Mouse (Mus musculus): Measurements from ENCODE around the gene Vmac. TPM values are rescaled to one million over a fixed set of nuclear protein-coding genes. Genes with fewer than 3 reads are reported as not detected.

The Vmac gene
- polyA plus RNA-seq, 1 experiment from 2014 or later: 21.3 TPM

- Histone ChIP-seq H3K4me3 (peak within 1 kb of the TSS; percentile 59), H3K4me2 (replicated peaks) (peak within 1 kb of the TSS; percentile 98), H3K4me1 (peaks cover 62% of the 10 kb centered on the region), H3K27me3 (peaks cover 56% of the 10 kb centered on the region), H3K36me3 (no peaks in the 10 kb centered on the region), H3K9me3 (no peaks in the 10 kb centered on the region), H3K9ac (peak within 1 kb of the TSS; percentile 78), H3K27ac (no peak within 1 kb of the TSS)
- peak; percentile 52 for ATAC-seq (ENCODE audit: low FRiP score, low read depth)
- WGBS: under 1% methylated on average over 43 of the region's 48 CpGs
Measured at GRCm38 (mm10) chr17:56757416-56758123, 39.7 kb upstream of the Vmac start, which contains the start of gene Nrtn. Gene Nrtn (minus strand): TSS chr17:56757530.

DNA sequence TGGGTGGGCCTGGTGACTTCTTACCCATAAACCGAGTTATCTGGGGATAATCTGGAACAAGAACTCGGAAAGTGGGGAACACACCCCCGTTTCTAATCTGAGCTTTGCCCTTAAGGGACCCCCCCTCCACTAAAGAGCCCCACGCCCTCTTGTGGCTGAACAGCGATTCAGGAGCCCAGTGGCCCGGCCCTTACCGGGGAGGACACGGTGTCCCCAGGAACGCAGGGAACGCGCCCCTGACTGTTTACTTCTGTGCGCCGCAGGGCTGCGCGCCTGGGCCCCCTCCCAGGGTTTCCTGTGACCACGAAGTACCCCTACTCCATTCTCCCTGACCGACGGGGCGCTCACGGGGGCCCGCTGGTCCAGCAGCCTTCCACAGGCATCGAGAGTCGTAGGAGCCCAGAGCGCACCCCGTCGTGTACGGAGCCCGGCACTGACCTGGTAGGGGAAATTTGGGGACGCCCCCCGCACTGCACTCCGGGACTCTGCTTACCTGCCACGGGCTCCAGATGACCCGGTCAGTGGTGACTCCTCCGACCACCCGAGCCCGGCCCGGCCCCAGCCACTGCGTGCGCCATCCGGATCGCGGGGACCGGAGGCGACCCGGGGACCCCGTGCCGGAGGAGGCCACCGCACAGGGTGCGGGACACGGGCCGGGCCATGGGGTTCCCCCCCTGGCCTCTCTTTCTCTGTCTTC is 39.0 kb upstream of the Vmac start:
- H3K27me3 ChIP-seq: peaks cover 63% of the 10 kb centered on the region
- WGBS: 1% methylated on average over 50 of the region's 51 CpGs
- peaks cover 58% of the 10 kb centered on the region for H3K4me1 ChIP-seq
- H3K4me3 ChIP-seq: peak overlapping the region; percentile 59
- peak; percentile 8; the same call in 1 of the 2 replicates for ATAC-seq (ENCODE audit: low FRiP score, low read depth)
- no peaks in the 10 kb centered on the region for H3K36me3 ChIP-seq
- peak overlapping the region; percentile 98 for H3K4me2 ChIP-seq (replicated peaks)
- H3K27ac ChIP-seq: no peak overlapping the region
- peak overlapping the region; percentile 78 for H3K9ac ChIP-seq
- no peaks in the 10 kb centered on the region for H3K9me3 ChIP-seq

DNA sequence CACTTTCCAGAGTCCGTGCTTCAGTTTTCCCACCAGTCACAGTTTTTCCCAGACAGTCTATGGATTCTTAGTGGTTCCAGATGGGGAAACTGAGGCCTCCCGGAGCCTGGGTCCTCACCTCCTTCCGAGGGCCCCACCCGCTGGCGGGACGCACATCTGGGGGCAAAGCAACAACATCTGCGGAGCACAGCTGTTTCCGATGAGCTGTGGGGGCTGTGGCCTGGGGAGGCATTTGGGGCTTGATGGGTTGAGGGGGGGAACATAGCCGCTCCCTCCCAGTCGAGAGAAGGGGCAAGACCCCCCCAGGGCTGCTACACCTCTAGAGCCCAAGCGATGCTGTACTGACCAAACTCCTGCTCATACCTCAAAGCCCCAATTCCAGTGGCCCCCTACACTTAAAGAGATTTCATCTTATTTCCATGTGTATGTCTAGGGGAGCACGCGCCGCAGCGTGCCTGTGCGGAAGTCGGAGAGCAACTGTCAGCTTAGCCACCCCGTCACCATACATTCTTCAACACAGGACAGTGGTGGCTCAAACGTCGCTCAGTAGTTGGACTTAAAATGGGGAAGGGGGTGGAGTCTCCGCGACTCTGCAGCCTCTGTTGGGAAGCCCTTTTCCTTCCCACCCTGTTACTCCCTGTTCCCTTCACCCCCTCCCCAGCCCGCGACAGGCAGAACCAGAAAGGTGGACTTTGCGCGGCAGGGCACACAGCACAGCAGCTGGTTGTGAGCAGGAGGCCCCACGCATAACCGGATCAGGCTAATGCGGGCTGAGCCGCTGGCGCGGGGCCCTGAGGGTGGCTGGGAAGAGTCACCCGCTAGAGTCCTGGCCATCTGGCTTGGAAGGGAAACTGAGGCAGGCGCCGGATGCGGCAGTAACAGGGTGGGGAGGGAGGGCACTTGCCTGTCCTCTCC is 36.7 kb upstream of the Vmac start:
- Histone ChIP-seq H3K4me3 (peak overlapping the region; percentile 13; the same call in 1 of the 2 replicates), H3K36me3 (peaks cover 6% of the 10 kb centered on the region), H3K9ac (peak overlapping the region; percentile 13; the same call in 1 of the 2 replicates), H3K9me3 (no peaks in the 10 kb centered on the region), H3K27ac (no peak overlapping the region), H3K4me1 (peaks cover 47% of the 10 kb centered on the region), H3K27me3 (peaks cover 84% of the 10 kb centered on the region), H3K4me2 (replicated peaks) (peak overlapping the region; percentile 35; the same call in 1 of the 2 replicates)
- 14% methylated on average over 36 of the region's 36 CpGs for WGBS
- no peak for ATAC-seq (ENCODE audit: low FRiP score, low read depth)

DNA sequence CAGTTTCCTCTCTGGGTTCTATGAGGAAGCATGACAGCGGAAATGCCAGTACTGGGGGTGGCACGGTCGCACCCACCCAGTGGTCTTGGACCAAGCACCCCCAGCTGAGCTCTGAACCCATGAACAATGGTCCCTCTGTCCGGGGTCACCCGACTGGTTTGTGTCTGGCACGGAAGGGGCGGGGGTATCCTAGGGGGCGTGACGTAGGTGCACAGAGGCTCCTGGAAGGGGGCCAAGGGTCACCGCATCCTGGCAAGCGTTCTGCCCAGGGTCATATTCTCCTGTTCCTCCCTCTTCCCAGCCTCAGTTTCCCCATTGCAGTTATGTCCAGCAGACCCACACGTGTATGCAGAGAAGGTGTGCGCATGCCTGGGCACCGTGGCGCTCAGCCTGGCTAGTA is 35.6 kb upstream of the Vmac start:
- Histone ChIP-seq H3K4me1 (peaks cover 39% of the 10 kb centered on the region), H3K4me3 (no peak overlapping the region), H3K4me2 (replicated peaks) (peak overlapping the region; percentile 11; the same call in 1 of the 2 replicates), H3K9ac (no peak overlapping the region), H3K9me3 (no peaks in the 10 kb centered on the region), H3K27ac (no peak overlapping the region), H3K36me3 (peaks cover 6% of the 10 kb centered on the region), H3K27me3 (peaks cover 84% of the 10 kb centered on the region)
- ATAC-seq (ENCODE audit: low FRiP score, low read depth): no peak
- WGBS: 31% methylated on average over 15 of the region's 15 CpGs

DNA sequence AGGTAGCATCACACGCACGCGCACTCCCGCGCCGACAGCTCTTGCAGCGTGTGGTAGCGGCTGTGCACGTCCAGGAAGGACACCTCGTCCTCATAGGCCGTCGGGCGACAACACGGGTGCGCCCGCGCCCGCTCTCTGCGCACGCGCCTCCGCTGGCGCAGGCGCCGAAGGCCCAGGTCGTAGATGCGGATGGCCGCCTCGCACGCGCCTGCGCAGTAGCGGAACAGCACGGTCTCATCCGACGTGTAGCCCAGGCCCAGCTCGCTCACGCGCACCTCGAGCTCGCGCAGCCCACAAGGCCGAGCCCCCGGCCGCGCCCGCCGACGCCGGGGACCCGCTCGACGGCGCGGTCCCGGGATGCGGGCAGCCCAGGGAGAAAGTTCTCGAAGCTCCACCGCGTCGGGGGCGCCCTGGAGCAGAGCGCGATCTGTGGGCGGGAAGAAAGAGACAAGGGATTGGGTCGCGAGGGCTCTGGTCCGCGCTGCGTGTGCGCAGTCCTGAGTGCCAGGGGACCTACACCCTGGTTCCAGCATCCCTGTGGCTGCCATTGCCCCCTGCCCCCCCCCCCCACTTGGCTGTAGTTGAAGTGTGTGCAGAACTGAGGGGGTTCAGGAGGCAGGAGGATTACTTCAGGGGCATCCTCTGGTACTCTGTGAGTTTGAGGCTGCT is 33.7 kb upstream of the Vmac start:
- Histone ChIP-seq H3K9ac (no peak overlapping the region; the same call in 1 of the 2 replicates), H3K36me3 (peaks cover 6% of the 10 kb centered on the region), H3K4me1 (peaks cover 22% of the 10 kb centered on the region), H3K4me3 (peak overlapping the region; percentile 34), H3K27ac (no peak overlapping the region), H3K4me2 (replicated peaks) (peak overlapping the region; percentile 55), H3K9me3 (no peaks in the 10 kb centered on the region), H3K27me3 (peaks cover 67% of the 10 kb centered on the region)
- WGBS: 25% methylated on average over 71 of the region's 71 CpGs
- peak; percentile 64; the same call in 1 of the 2 replicates for ATAC-seq (ENCODE audit: low FRiP score, low read depth)

DNA sequence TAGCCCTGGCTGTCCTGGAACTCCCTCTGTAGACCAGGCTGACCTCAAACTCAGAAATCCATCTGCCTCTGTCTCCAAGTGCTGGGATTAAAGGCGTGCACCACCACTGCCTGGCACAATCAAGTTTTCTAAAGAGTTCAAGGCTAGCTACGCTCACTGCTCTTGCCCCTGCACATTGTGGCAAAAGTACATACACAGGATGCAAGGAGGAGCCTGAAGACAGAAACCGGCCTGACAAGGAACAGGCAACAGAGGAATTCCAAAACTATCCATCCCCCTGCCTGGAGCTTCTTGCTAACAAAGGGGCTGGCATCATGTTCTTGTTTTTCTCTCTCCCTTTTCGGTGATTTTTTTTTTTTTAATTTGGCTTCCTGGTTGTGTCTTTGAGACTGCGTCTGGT is 26.4 kb upstream of the Vmac start:
- H3K4me3 ChIP-seq: no peak overlapping the region
- no peaks in the 10 kb centered on the region for H3K36me3 ChIP-seq
- ATAC-seq (ENCODE audit: low FRiP score, low read depth): no peak
- H3K9me3 ChIP-seq: no peaks in the 10 kb centered on the region
- no peak overlapping the region for H3K9ac ChIP-seq
- 64% methylated on average over 5 of the region's 5 CpGs for WGBS
- no peak overlapping the region for H3K27ac ChIP-seq
- no peak overlapping the region for H3K4me2 ChIP-seq (replicated peaks)
- no peaks in the 10 kb centered on the region for H3K4me1 ChIP-seq
- no peaks in the 10 kb centered on the region for H3K27me3 ChIP-seq

- Histone ChIP-seq H3K9me3 (no peaks in the 10 kb centered on the region), H3K4me1 (no peaks in the 10 kb centered on the region), H3K4me2 (replicated peaks) (no peak overlapping the region), H3K9ac (no peak overlapping the region), H3K36me3 (no peaks in the 10 kb centered on the region), H3K27ac (no peak overlapping the region), H3K4me3 (no peak overlapping the region), H3K27me3 (no peaks in the 10 kb centered on the region)
- WGBS: 79% methylated on average over 17 of the region's 17 CpGs
- no peak for ATAC-seq (ENCODE audit: low FRiP score, low read depth)
Measured at GRCm38 (mm10) chr17:56740788-56741160, 23.0 kb upstream of the Vmac start.

- ATAC-seq (ENCODE audit: low FRiP score, low read depth): no peak
- WGBS: 82% methylated on average over 16 of the region's 17 CpGs
- H3K9me3 ChIP-seq: no peaks in the 10 kb centered on the region
Measured at GRCm38 (mm10) chr17:56740118-56740787, 22.4 kb upstream of the Vmac start.

GRCm38 (mm10) chr17:56738221-56738620 is 20.4 kb upstream of the Vmac start:
- H3K4me2 ChIP-seq (replicated peaks): no peak overlapping the region
- H3K36me3 ChIP-seq: no peaks in the 10 kb centered on the region
- H3K27ac ChIP-seq: no peak overlapping the region
- ATAC-seq (ENCODE audit: low FRiP score, low read depth): no peak
- 86% methylated on average over 10 of the region's 10 CpGs for WGBS
- H3K4me1 ChIP-seq: no peaks in the 10 kb centered on the region
- H3K9ac ChIP-seq: no peak overlapping the region
- H3K27me3 ChIP-seq: no peaks in the 10 kb centered on the region
- H3K9me3 ChIP-seq: no peaks in the 10 kb centered on the region
- no peak overlapping the region for H3K4me3 ChIP-seq

More at GRCm38 (mm10) chr17:56740118-56740787, 22.4 kb upstream of the Vmac start:
- Histone ChIP-seq H3K4me3 (no peak overlapping the region), H3K9ac (no peak overlapping the region), H3K4me1 (no peaks in the 10 kb centered on the region), H3K36me3 (no peaks in the 10 kb centered on the region), H3K4me2 (replicated peaks) (no peak overlapping the region), H3K27me3 (no peaks in the 10 kb centered on the region), H3K27ac (no peak overlapping the region)

DNA sequence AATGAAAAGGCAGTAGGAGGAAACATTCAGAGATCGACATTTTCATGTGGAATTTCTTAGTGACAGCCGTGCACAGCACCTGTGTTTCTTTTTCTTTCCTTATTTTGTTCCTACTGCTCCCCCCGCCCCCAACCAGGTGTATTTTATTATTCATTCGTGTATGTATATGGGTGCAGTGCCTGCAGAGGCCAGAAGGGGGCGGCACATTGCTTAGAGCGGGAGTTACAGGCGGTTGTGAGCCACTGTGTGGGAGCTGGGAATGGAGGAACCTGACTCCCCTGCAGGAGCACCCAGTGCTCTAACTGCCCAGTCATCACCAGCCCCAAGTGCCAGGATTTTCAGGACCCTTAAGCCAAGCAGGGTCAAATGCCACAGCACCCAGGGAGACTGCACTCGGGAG is 18.7 kb upstream of the Vmac start:
- Histone ChIP-seq H3K4me1 (no peaks in the 10 kb centered on the region), H3K27me3 (no peaks in the 10 kb centered on the region), H3K27ac (no peak overlapping the region), H3K4me2 (replicated peaks) (no peak overlapping the region), H3K9me3 (no peaks in the 10 kb centered on the region), H3K4me3 (no peak overlapping the region), H3K36me3 (no peaks in the 10 kb centered on the region), H3K9ac (no peak overlapping the region)
- WGBS: 46% methylated on average over 8 of the region's 8 CpGs
- ATAC-seq (ENCODE audit: low FRiP score, low read depth): no peak

DNA sequence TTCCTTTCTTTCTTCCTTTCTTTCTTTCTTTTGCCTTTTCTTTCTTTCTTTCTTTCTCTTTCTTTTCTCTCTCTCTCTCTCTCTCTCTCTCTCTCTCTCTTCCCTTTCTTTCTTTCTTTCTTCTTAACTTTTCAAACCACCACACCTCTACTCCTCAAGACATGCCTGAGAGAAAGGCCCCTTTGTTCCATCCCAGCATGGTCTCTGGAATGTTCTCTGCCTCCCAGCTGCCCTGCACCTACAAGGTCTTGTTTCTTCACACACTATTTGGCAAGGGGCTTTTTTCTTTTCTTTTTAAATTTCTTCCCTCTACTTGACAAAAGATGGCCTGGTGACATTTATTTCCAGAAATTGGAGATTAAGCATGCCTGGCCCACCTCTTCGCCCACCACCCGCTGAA is 11.8 kb upstream of the Vmac start:
- 66% methylated on average over 2 of the region's 2 CpGs for WGBS
- H3K36me3 ChIP-seq: peaks cover 8% of the 10 kb centered on the region; the same call in 1 of the 2 replicates

More for the DNA sequence above, 11.8 kb upstream of the Vmac start:
- Histone ChIP-seq H3K27ac (no peak overlapping the region), H3K9ac (no peak overlapping the region), H3K4me1 (peaks cover 37% of the 10 kb centered on the region), H3K27me3 (no peaks in the 10 kb centered on the region), H3K4me2 (replicated peaks) (no peak overlapping the region), H3K9me3 (no peaks in the 10 kb centered on the region), H3K4me3 (no peak overlapping the region)
- no peak for ATAC-seq (ENCODE audit: low FRiP score, low read depth)

Data from limb, embryonic 13.5 days (tissue).